Mouse (Mus musculus): ENCODE results near the gene Il27ra. TPM values are rescaled to one million over a fixed set of nuclear protein-coding genes. Genes with fewer than 3 reads are reported as not detected.

The Il27ra gene
- total RNA-seq, 2 experiments from 2014 or later = 4.0 to 4.2 TPM

Small RNA genes within 50 kb of the gene (microRNA-seq; reads per million reads assigned to microRNA genes)
- gene Mir1199 = 5.8 reads per million, percentile 16 among the genes with 10 or more reads in this experiment
- gene Mir709 = not detected
- gene Mir8111 = 5.3 reads per million, percentile 14 among the genes with 10 or more reads in this experiment

Other genes with a start within 250 kb of the Il27ra start
- 10 to 100 TPM; 12.7 to 17.8 TPM for gene Adgrl1, start 142.5 kb downstream of the Il27ra start, total RNA-seq (2021)
- under 1 TPM; 0.61 to 0.70 TPM for gene Gm10644, start 87.4 kb downstream of the Il27ra start, total RNA-seq (2021)
- gene Asf1b, start 87.1 kb downstream of the Il27ra start, total RNA-seq (2021) = 1 to 10 TPM; 1.1 to 1.7 TPM
- gene Prkaca, start 69.6 kb downstream of the Il27ra start, total RNA-seq (2021) = 100 to 1,000 TPM; 353 to 360 TPM
- gene Samd1, start 44.9 kb downstream of the Il27ra start, total RNA-seq (2021) = 10 to 100 TPM; 27.4 to 30.9 TPM
- gene 1700067K01Rik, start 41.1 kb downstream of the Il27ra start, total RNA-seq (2021) = under 1 TPM in 1 of 2 experiments, not detected in 1; 0.26 TPM
- gene 2210011C24Rik, start 30.4 kb downstream of the Il27ra start, total RNA-seq (2021) = 1 to 10 TPM; 2.8 to 3.1 TPM
- under 1 TPM; 0.28 to 0.36 TPM for gene Palm3, start 21.1 kb downstream of the Il27ra start, total RNA-seq (2021)
- gene Rln3, start 2.4 kb upstream of the Il27ra start, total RNA-seq (2021) = not detected
- gene Gm10643, start 22.5 kb upstream of the Il27ra start, total RNA-seq (2021) = 1 to 10 TPM; 3.2 to 3.3 TPM
- gene Rfx1, start 24.2 kb upstream of the Il27ra start, total RNA-seq (2021) = 1 to 10 TPM; 8.5 to 9.7 TPM
- 1 to 10 TPM; 5.9 to 7.2 TPM for gene Dcaf15, start 62.2 kb upstream of the Il27ra start, total RNA-seq (2021)
- not detected for gene Podnl1, start 83.4 kb upstream of the Il27ra start, total RNA-seq (2021)
- 10 to 100 TPM; 10.3 to 11.8 TPM for gene Cc2d1a, start 105.3 kb upstream of the Il27ra start, total RNA-seq (2021)
- gene 4930432K21Rik, start 105.4 kb upstream of the Il27ra start, total RNA-seq (2021) = under 1 TPM; 0.10 to 0.28 TPM
- 1 to 10 TPM in 1 of 2 experiments, under 1 TPM in 1; 0.73 to 1.4 TPM for gene Nanos3, start 142.6 kb upstream of the Il27ra start, total RNA-seq (2021)
- gene Zswim4, start 194.5 kb upstream of the Il27ra start, total RNA-seq (2021) = 1 to 10 TPM; 8.2 to 8.8 TPM
- 100 to 1,000 TPM; 227 to 240 TPM for gene D8Ertd738e, start 207.1 kb upstream of the Il27ra start, total RNA-seq (2021)
- 10 to 100 TPM; 10.2 to 10.3 TPM for gene Mri1, start 214.7 kb upstream of the Il27ra start, total RNA-seq (2021)
- gene Ccdc130, start 227.8 kb upstream of the Il27ra start, total RNA-seq (2021) = 10 to 100 TPM in 1 of 2 experiments, 1 to 10 TPM in 1; 9.2 to 10.3 TPM